Mouse (Mus musculus) liver, adult (tissue): ENCODE measurements around the gene Slc16a8.

ENCODE experiments used
- GATA4 ChIP-seq: IDR thresholded peaks from 2 replicates; pipeline ENCODE4 v1.6.1; 2014; ENCODE audit warnings: mild to moderate bottlenecking, low read length; ENCODE audit not compliant: insufficient replicate concordance

The Slc16a8 gene

GRCm38 (mm10) chr15:79244071-79244893, 10.3 kb downstream of the Slc16a8 start:
- no peak for TF ChIP-seq GATA4

- TF ChIP-seq GATA4 = no peak
These were observed 11.1 kb downstream of the Slc16a8 start for GRCm38 (mm10) chr15:79243234-79244042.

- TF ChIP-seq GATA4 = no peak
These were observed 11.9 kb downstream of the Slc16a8 start for GRCm38 (mm10) chr15:79242574-79243233.

- TF ChIP-seq GATA4 = no peak
These were observed 16.5 kb downstream of the Slc16a8 start for GRCm38 (mm10) chr15:79238036-79238435.

- no peak for TF ChIP-seq GATA4
These were observed 19.3 kb downstream of the Slc16a8 start for GRCm38 (mm10) chr15:79235268-79235667.

GRCm38 (mm10) chr15:79229058-79229821, 25.3 kb downstream of the Slc16a8 start, which contains the start of the genes Pick1 and Gm49486:
TSS of gene Pick1 (plus strand) at chr15:79229173.
TSS of gene Gm49486 (plus strand) at chr15:79229391.
- no peak; the same call in 1 of the 2 replicates for TF ChIP-seq GATA4

- TF ChIP-seq GATA4 = no peak
These were observed 29.9 kb downstream of the Slc16a8 start for GRCm38 (mm10) chr15:79224685-79225084.

GRCm38 (mm10) chr15:79223641-79224040, 30.9 kb downstream of the Slc16a8 start:
- no peak for TF ChIP-seq GATA4

GRCm38 (mm10) chr15:79219572-79219971, 35.0 kb downstream of the Slc16a8 start:
- no peak for TF ChIP-seq GATA4

GRCm38 (mm10) chr15:79216191-79216590, 38.4 kb downstream of the Slc16a8 start:
- no peak for TF ChIP-seq GATA4

GRCm38 (mm10) chr15:79213591-79213990, 41.0 kb downstream of the Slc16a8 start:
- no peak for TF ChIP-seq GATA4

- TF ChIP-seq GATA4 = no peak
These were observed 41.7 kb downstream of the Slc16a8 start for GRCm38 (mm10) chr15:79212750-79213446.

GRCm38 (mm10) chr15:79210357-79210756, 44.2 kb downstream of the Slc16a8 start:
- no peak for TF ChIP-seq GATA4
